Mouse (Mus musculus): ENCODE data around the gene 4930518I15Rik. TPM values are rescaled to one million over a fixed set of nuclear protein-coding genes. Genes with fewer than 3 reads are reported as not detected.
"Not testable (repeated sequence)": the region's sequence is repeated elsewhere in the genome, so short reads cannot be mapped to it uniquely, and the experiment has no call there.

Gene 4930518I15Rik
- polyA plus RNA-seq, 1 experiment = 1.3 TPM

DNA sequence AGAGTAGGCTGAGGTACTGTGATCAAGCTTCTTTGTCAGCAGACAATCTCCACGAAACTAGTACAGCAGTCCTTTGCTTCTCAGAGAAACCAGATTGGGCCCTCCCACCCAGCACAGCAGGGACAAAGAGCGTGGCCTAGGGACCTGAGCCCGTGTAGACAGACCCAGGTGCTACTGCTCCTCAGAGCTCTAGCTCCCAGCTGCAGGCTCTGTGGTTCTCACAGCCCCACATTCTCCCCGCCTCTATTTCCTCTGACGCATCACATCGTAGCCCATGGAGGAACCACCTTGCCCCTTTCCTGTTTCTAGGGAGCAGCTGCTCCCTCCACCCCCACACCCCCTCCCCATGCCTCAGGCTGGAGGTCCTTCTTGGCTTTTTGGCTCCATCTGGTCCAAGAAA is 29.3 kb upstream of the 4930518I15Rik start, which contains the start of gene Sla2:
Sla2 (minus strand) TSS at position 176 of the 400 bp plus-strand sequence.
- Histone ChIP-seq H3K4me1 (ENCODE audit: control insufficient read depth, insufficient read depth, insufficient read length, low read length) (no peaks in the 10 kb centered on the region), H3K4me3 (ENCODE audit: insufficient read depth, low read depth, low read length) (no peak within 1 kb of the TSS), H3K27ac (replicated peaks; ENCODE audit: low read depth, low read length) (no peak within 1 kb of the TSS)

DNA sequence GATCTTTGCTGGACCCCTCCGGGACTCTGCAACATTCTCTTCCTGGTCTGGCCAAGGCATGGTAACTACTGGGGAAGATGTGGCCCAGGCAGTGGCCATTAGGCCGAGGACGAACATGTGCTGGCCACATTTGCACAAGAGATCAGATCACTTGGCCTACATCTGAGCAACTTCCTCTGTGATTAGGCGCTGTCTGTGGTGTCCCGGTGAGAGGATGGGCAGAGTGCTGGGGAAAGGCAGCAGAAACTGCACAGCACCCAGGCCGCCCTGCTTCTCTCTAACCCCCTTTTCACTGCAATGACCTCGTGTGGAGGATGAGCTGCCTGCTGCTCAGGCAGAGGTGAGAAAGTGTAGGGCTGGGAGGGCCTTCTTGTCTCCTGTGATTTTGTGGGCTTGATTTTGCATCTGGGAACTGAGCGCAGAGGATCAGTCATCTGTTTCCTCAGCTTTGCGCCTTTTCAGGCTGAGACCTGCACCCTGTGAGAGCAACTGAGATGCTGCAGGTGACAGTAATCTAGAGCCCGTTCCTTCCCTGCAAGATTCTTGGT is 28.4 kb upstream of the 4930518I15Rik start:
- Histone ChIP-seq H3K4me3 (ENCODE audit: insufficient read depth, low read depth, low read length) (no peak overlapping the region), H3K4me1 (ENCODE audit: control insufficient read depth, insufficient read depth, insufficient read length, low read length) (no peaks in the 10 kb centered on the region), H3K27ac (replicated peaks; ENCODE audit: low read depth, low read length) (no peak overlapping the region)

DNA sequence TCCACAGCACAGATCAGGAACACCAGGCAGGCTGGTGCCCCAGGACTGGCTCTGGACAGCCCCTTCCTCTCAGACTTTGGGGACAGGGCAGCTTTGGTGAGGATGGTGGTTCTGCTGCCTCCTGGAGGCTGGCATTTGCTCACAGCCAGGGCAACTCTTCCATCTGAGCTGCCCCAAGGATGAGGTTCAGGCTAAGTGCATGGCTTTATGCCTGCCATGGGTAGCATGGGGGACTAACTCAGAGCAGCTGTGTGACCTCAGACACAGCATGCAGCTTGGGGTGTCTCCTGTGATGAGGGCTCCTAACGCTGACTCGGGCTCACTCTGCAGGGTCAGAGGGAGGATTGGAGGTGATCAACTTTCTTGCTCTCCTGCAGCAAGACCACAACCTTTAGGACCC is 27.9 kb upstream of the 4930518I15Rik start:
- not testable (repeated sequence) for H3K27ac ChIP-seq (replicated peaks; ENCODE audit: low read depth, low read length); H3K4me1 ChIP-seq (ENCODE audit: control insufficient read depth, insufficient read depth, insufficient read length, low read length); H3K4me3 ChIP-seq (ENCODE audit: insufficient read depth, low read depth, low read length)

- H3K4me1 ChIP-seq (ENCODE audit: control insufficient read depth, insufficient read depth, insufficient read length, low read length) = no peaks in the 10 kb centered on the region
- H3K27ac ChIP-seq (replicated peaks; ENCODE audit: low read depth, low read length) = no peak overlapping the region
- no peak overlapping the region for H3K4me3 ChIP-seq (ENCODE audit: insufficient read depth, low read depth, low read length)
Measured at GRCm38 (mm10) chr2:156884396-156885211, 26.9 kb upstream of the 4930518I15Rik start.

GRCm38 (mm10) chr2:156882431-156883001 is 24.8 kb upstream of the 4930518I15Rik start:
- Histone ChIP-seq H3K4me3 (ENCODE audit: insufficient read depth, low read depth, low read length) (no peak overlapping the region), H3K4me1 (ENCODE audit: control insufficient read depth, insufficient read depth, insufficient read length, low read length) (0 out of 2 replicates have a peak, but pooled peaks cover 3% of the 10 kb centered on the region), H3K27ac (replicated peaks; ENCODE audit: low read depth, low read length) (no peak overlapping the region)

DNA sequence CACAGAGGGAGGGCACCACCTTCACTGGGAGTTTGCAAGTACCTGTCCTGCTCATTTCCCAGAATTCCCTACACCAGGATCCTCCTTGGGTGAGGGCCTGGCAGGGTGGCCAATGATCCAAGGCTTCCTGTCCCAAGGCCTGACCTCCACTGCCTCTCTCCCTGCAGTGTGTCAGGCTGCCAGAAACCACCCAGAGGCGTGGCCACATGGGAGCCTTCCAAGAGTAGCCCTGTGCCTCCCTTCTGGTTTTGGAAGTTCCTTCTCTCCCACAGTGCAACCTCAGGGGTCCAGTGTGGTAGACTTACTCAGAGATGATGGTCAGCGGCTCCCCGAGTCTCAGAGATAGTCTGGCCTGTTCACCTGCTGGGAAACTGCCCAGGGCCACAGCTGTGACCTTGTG is 21.8 kb upstream of the 4930518I15Rik start:
- H3K4me1 ChIP-seq (ENCODE audit: control insufficient read depth, insufficient read depth, insufficient read length, low read length) = 0 out of 2 replicates have a peak, but pooled peaks cover 3% of the 10 kb centered on the region
- no peak overlapping the region for H3K4me3 ChIP-seq (ENCODE audit: insufficient read depth, low read depth, low read length)
- no peak overlapping the region for H3K27ac ChIP-seq (replicated peaks; ENCODE audit: low read depth, low read length)

- Histone ChIP-seq H3K4me3 (ENCODE audit: insufficient read depth, low read depth, low read length) (no peak overlapping the region), H3K27ac (replicated peaks; ENCODE audit: low read depth, low read length) (no peak overlapping the region), H3K4me1 (ENCODE audit: control insufficient read depth, insufficient read depth, insufficient read length, low read length) (0 out of 2 replicates have a peak, but pooled peaks cover 3% of the 10 kb centered on the region)
Measured at GRCm38 (mm10) chr2:156877726-156878125, 20.0 kb upstream of the 4930518I15Rik start.

- peaks cover 10% of the 10 kb centered on the region for H3K4me1 ChIP-seq (ENCODE audit: control insufficient read depth, insufficient read depth, insufficient read length, low read length)
- no peak overlapping the region for H3K4me3 ChIP-seq (ENCODE audit: insufficient read depth, low read depth, low read length)
- H3K27ac ChIP-seq (replicated peaks; ENCODE audit: low read depth, low read length) = no peak overlapping the region
Measured at GRCm38 (mm10) chr2:156874760-156875510, 17.2 kb upstream of the 4930518I15Rik start.

GRCm38 (mm10) chr2:156874047-156874759 is 16.5 kb upstream of the 4930518I15Rik start:
- Histone ChIP-seq H3K4me1 (ENCODE audit: control insufficient read depth, insufficient read depth, insufficient read length, low read length) (peaks cover 9% of the 10 kb centered on the region), H3K27ac (replicated peaks; ENCODE audit: low read depth, low read length) (no peak overlapping the region), H3K4me3 (ENCODE audit: insufficient read depth, low read depth, low read length) (no peak overlapping the region)

GRCm38 (mm10) chr2:156873629-156874028 is 15.9 kb upstream of the 4930518I15Rik start:
- H3K4me1 ChIP-seq (ENCODE audit: control insufficient read depth, insufficient read depth, insufficient read length, low read length) = peaks cover 8% of the 10 kb centered on the region
- H3K27ac ChIP-seq (replicated peaks; ENCODE audit: low read depth, low read length) = no peak overlapping the region
- no peak overlapping the region for H3K4me3 ChIP-seq (ENCODE audit: insufficient read depth, low read depth, low read length)

DNA sequence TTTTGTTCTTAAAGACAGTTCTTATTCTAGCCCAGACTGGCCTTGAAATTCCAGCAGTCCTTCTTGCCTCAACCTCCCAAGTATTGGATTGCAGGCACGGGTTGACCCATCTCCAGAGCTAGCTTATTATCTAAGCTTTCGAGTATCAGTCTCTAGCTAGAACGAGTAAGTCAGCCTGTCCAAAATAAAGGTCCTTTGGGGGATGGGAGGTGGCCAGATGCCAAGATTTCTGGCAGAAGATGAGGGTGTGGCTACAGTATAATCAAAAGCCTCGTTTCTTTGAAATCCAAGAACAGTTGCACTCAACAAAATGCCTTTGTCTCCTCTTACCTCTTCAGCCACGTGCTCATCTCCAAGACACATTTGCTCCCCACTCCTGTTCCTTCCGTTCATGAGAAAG is 12.8 kb upstream of the 4930518I15Rik start:
- H3K4me3 ChIP-seq (ENCODE audit: insufficient read depth, low read depth, low read length) = no peak overlapping the region
- peaks cover 10% of the 10 kb centered on the region for H3K4me1 ChIP-seq (ENCODE audit: control insufficient read depth, insufficient read depth, insufficient read length, low read length)
- H3K27ac ChIP-seq (replicated peaks; ENCODE audit: low read depth, low read length) = no peak overlapping the region

DNA sequence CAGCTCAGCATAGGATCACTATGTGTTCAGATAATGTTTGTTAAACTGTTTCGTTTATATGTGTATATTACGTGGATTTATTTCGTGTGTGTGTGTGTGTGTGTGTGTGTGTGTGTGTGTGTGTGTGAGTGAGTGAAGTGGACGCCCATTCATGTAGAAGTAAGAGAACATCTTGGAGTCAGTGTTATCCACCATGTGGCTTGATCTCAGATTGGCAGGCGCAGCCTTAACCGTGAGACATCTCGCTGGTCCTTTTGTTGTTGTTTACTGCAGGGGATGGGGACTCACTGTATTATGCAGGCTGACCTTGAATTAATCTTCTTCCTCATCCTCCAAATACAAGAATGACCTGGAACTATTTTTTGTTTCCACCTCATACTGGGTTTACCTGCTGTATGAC is 11.8 kb upstream of the 4930518I15Rik start:
- Histone ChIP-seq H3K27ac (replicated peaks; ENCODE audit: low read depth, low read length) (no peak overlapping the region), H3K4me1 (ENCODE audit: control insufficient read depth, insufficient read depth, insufficient read length, low read length) (peaks cover 11% of the 10 kb centered on the region), H3K4me3 (ENCODE audit: insufficient read depth, low read depth, low read length) (no peak overlapping the region)

- Histone ChIP-seq H3K27ac (replicated peaks; ENCODE audit: low read depth, low read length) (0 out of 2 replicates have a peak overlapping the region, but pooled peaks have one; percentile 4), H3K4me1 (ENCODE audit: control insufficient read depth, insufficient read depth, insufficient read length, low read length) (peaks cover 13% of the 10 kb centered on the region), H3K4me3 (ENCODE audit: insufficient read depth, low read depth, low read length) (no peak overlapping the region)
Measured at GRCm38 (mm10) chr2:156868994-156869393, 11.2 kb upstream of the 4930518I15Rik start.

DNA sequence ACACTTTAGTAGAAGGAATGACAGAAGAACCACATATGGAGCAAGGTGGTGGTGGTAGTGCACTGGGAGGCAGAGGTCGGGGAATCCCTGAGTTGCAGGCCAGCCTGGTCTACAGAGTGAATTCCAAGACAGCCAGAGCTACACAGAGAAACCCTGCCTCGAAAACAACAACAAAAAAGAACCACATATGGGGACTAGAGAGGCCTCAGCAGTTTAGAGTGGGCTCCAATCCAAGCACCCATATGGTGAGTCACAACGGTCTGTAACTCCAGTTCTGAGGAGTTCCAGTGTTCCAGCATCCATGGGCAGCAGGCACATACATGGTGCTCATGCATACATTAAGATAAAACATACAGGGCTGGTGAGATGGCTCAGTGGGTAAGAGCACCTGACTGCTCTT is 6.7 kb upstream of the 4930518I15Rik start:
- Histone ChIP-seq H3K27ac (replicated peaks; ENCODE audit: low read depth, low read length) (peak overlapping the region; percentile 82), H3K4me3 (ENCODE audit: insufficient read depth, low read depth, low read length) (peak overlapping the region; percentile 85)

More for the DNA sequence above, 6.7 kb upstream of the 4930518I15Rik start:
- peaks cover 8% of the 10 kb centered on the region for H3K4me1 ChIP-seq (ENCODE audit: control insufficient read depth, insufficient read depth, insufficient read length, low read length)
